Mouse (Mus musculus): ENCODE data around the gene Zfyve21. TPM values are rescaled to one million over a fixed set of nuclear protein-coding genes. Genes with fewer than 3 reads are reported as not detected.

Gene Zfyve21
- polyA plus RNA-seq, 1 experiment from 2014 or later = 53.3 TPM

GRCm38 (mm10) chr12:111812075-111812474 lies 1.9 kb upstream of the Zfyve21 start:
- Histone ChIP-seq H3K4me1 (ENCODE audit: insufficient read depth) (peaks cover 45% of the 10 kb centered on the region), H3K4me3 (ENCODE audit: low read depth, low read length) (no peak overlapping the region), H3K9me3 (ENCODE audit: low read length) (no peaks in the 10 kb centered on the region), H3K4me2 (ENCODE audit: low read depth, low read length) (no peak overlapping the region), H3K27me3 (ENCODE audit: insufficient read depth, low read length) (no peaks in the 10 kb centered on the region), H3K9ac (replicated peaks) (no peak overlapping the region), H3K36me3 (replicated peaks; ENCODE audit: insufficient read depth, low read length) (peaks cover 8% of the 10 kb centered on the region; the same call in 1 of the 2 replicates), H3K27ac (ENCODE audit: low read depth) (no peak overlapping the region)
- no peak for ATAC-seq
- DNase-seq = no peak
- 86% methylated on average over 13 of the region's 13 CpGs for WGBS (ENCODE audit: insufficient replicate concordance)
- no peak for TF ChIP-seq CTCF (IDR thresholded peaks at IDR 0.05; ENCODE audit: low read depth)
- TF ChIP-seq EP300 (IDR thresholded peaks at IDR 0.05; ENCODE audit: low read depth) = no peak

GRCm38 (mm10) chr12:111812611-111813010 lies 1.4 kb upstream of the Zfyve21 start:
- no peaks in the 10 kb centered on the region for H3K27me3 ChIP-seq (ENCODE audit: insufficient read depth, low read length)
- peaks cover 6% of the 10 kb centered on the region; the same call in 1 of the 2 replicates for H3K36me3 ChIP-seq (replicated peaks; ENCODE audit: insufficient read depth, low read length)
- peak overlapping the region; percentile 87 for H3K4me3 ChIP-seq (ENCODE audit: low read depth, low read length)
- H3K4me2 ChIP-seq (ENCODE audit: low read depth, low read length) = peak overlapping the region; percentile 90
- ATAC-seq (no peak), DNase-seq (no peak)
- H3K9me3 ChIP-seq (ENCODE audit: low read length) = no peaks in the 10 kb centered on the region
- 74% methylated on average over 12 of the region's 12 CpGs for WGBS (ENCODE audit: insufficient replicate concordance)
- TF ChIP-seq EP300 (IDR thresholded peaks at IDR 0.05; ENCODE audit: low read depth) (no peak), CTCF (IDR thresholded peaks at IDR 0.05; ENCODE audit: low read depth) (no peak)
- H3K27ac ChIP-seq (ENCODE audit: low read depth) = peak overlapping the region; percentile 78; the same call in 1 of the 2 replicates
- peaks cover 50% of the 10 kb centered on the region for H3K4me1 ChIP-seq (ENCODE audit: insufficient read depth)
- peak overlapping the region; percentile 80 for H3K9ac ChIP-seq (replicated peaks)

- DNase-seq (no peak), ATAC-seq (peak; percentile 1; the same call in 1 of the 2 replicates)
- WGBS (ENCODE audit: insufficient replicate concordance) = 3% methylated on average over 27 of the region's 27 CpGs
- Histone ChIP-seq H3K9me3 (ENCODE audit: low read length) (no peaks in the 10 kb centered on the region), H3K4me1 (ENCODE audit: insufficient read depth) (peaks cover 52% of the 10 kb centered on the region), H3K36me3 (replicated peaks; ENCODE audit: insufficient read depth, low read length) (no peaks in the 10 kb centered on the region), H3K27me3 (ENCODE audit: insufficient read depth, low read length) (no peaks in the 10 kb centered on the region), H3K9ac (replicated peaks) (peak overlapping the region; percentile 80), H3K4me3 (ENCODE audit: low read depth, low read length) (peak overlapping the region; percentile 87), H3K4me2 (ENCODE audit: low read depth, low read length) (peak overlapping the region; percentile 90), H3K27ac (ENCODE audit: low read depth) (peak overlapping the region; percentile 78)
- TF ChIP-seq EP300 (IDR thresholded peaks at IDR 0.05; ENCODE audit: low read depth) (no peak), CTCF (IDR thresholded peaks at IDR 0.05; ENCODE audit: low read depth) (no peak)
These were observed 732 bp upstream of the Zfyve21 start for GRCm38 (mm10) chr12:111813111-111813765.

- 19% methylated on average over 19 of the region's 19 CpGs for WGBS (ENCODE audit: insufficient replicate concordance)
- Histone ChIP-seq H3K4me1 (ENCODE audit: insufficient read depth) (peaks cover 54% of the 10 kb centered on the region), H3K4me3 (ENCODE audit: low read depth, low read length) (peak overlapping the region; percentile 87), H3K36me3 (replicated peaks; ENCODE audit: insufficient read depth, low read length) (no peaks in the 10 kb centered on the region), H3K9ac (replicated peaks) (peak overlapping the region; percentile 88), H3K27ac (ENCODE audit: low read depth) (peak overlapping the region; percentile 98), H3K27me3 (ENCODE audit: insufficient read depth, low read length) (no peaks in the 10 kb centered on the region), H3K9me3 (ENCODE audit: low read length) (no peaks in the 10 kb centered on the region), H3K4me2 (ENCODE audit: low read depth, low read length) (peak overlapping the region; percentile 97)
- TF ChIP-seq CTCF (IDR thresholded peaks at IDR 0.05; ENCODE audit: low read depth) (no peak), EP300 (IDR thresholded peaks at IDR 0.05; ENCODE audit: low read depth) (no peak)
- DNase-seq (no peak), ATAC-seq (no peak)
These were observed 1.1 kb downstream of the Zfyve21 start for GRCm38 (mm10) chr12:111814769-111815762.

GRCm38 (mm10) chr12:111816528-111816927 lies 2.6 kb downstream of the Zfyve21 start:
- ATAC-seq = no peak
- H3K4me1 ChIP-seq (ENCODE audit: insufficient read depth) = peaks cover 59% of the 10 kb centered on the region
- H3K4me2 ChIP-seq (ENCODE audit: low read depth, low read length) = peak overlapping the region; percentile 97
- H3K9me3 ChIP-seq (ENCODE audit: low read length) = no peaks in the 10 kb centered on the region
- peak overlapping the region; percentile 87 for H3K4me3 ChIP-seq (ENCODE audit: low read depth, low read length)
- no peak for DNase-seq
- H3K36me3 ChIP-seq (replicated peaks; ENCODE audit: insufficient read depth, low read length) = no peaks in the 10 kb centered on the region; the same call in 1 of the 2 replicates
- no peaks in the 10 kb centered on the region for H3K27me3 ChIP-seq (ENCODE audit: insufficient read depth, low read length)
- H3K9ac ChIP-seq (replicated peaks) = 0 out of 2 replicates have a peak overlapping the region, but pooled peaks have one; percentile 2
- 45% methylated on average over 13 of the region's 13 CpGs for WGBS (ENCODE audit: insufficient replicate concordance)
- H3K27ac ChIP-seq (ENCODE audit: low read depth) = peak overlapping the region; percentile 70
- no peak for TF ChIP-seq CTCF (IDR thresholded peaks at IDR 0.05; ENCODE audit: low read depth)
- TF ChIP-seq EP300 (IDR thresholded peaks at IDR 0.05; ENCODE audit: low read depth) = no peak

GRCm38 (mm10) chr12:111816967-111817366 lies 3.0 kb downstream of the Zfyve21 start:
- 21% methylated on average over 9 of the region's 9 CpGs for WGBS (ENCODE audit: insufficient replicate concordance)
- peaks cover 59% of the 10 kb centered on the region for H3K4me1 ChIP-seq (ENCODE audit: insufficient read depth)
- TF ChIP-seq EP300 (IDR thresholded peaks at IDR 0.05; ENCODE audit: low read depth) = no peak
- peak; percentile 43 for TF ChIP-seq CTCF (IDR thresholded peaks at IDR 0.05; ENCODE audit: low read depth)
- H3K9me3 ChIP-seq (ENCODE audit: low read length) = no peaks in the 10 kb centered on the region
- H3K9ac ChIP-seq (replicated peaks) = no peak overlapping the region
- ATAC-seq = no peak
- H3K27ac ChIP-seq (ENCODE audit: low read depth) = peak overlapping the region; percentile 70
- H3K36me3 ChIP-seq (replicated peaks; ENCODE audit: insufficient read depth, low read length) = no peaks in the 10 kb centered on the region; the same call in 1 of the 2 replicates
- H3K4me3 ChIP-seq (ENCODE audit: low read depth, low read length) = peak overlapping the region; percentile 87; the same call in 1 of the 2 replicates
- no peaks in the 10 kb centered on the region for H3K27me3 ChIP-seq (ENCODE audit: insufficient read depth, low read length)
- H3K4me2 ChIP-seq (ENCODE audit: low read depth, low read length) = peak overlapping the region; percentile 97
- DNase-seq = peak; percentile 53

Measured in liver, postnatal 0 days (tissue).